Mouse (Mus musculus) adrenal gland, adult 2 months (tissue): ENCODE measurements around the gene Car12. TPM values are rescaled to one million over a fixed set of nuclear protein-coding genes. Genes with fewer than 3 reads are reported as not detected.

ENCODE experiments used
- DNase-seq: peaks from one replicate; pipeline ENCODE4 v3.0.0; 2021
- long read RNA-seq: library from polyadenylated mRNA; stranded (forward); transcript quantifications from one replicate; pipeline ENCODE4 v2.0.0, GENCODE M21; 2021
- polyA plus RNA-seq: library from polyadenylated mRNA; depleted of rRNA; stranded (reverse); fragments of >200 nt; gene quantifications from 2 replicates; pipeline ENCODE4 v1.2.3, GENCODE M21; 2012; rRNA removed
- total RNA-seq, 2 experiments: library from RNA; stranded (reverse); gene quantifications; 2 replicates each; pipeline ENCODE4 v1.2.3; 2021

Gene Car12
- total RNA-seq (under 1 TPM; 0.23 to 0.45 TPM), polyA plus RNA-seq (0.42 and 0.49 TPM in 2 replicates)
- long read RNA-seq = 0 reads

- no peak for DNase-seq
These were observed at the start of gene Car12 for GRCm38 (mm10) chr9:66713135-66714021. TSS of gene Car12 (plus strand) at chr9:66713686.

GRCm38 (mm10) chr9:66663764-66664163 is 49.7 kb upstream of the Car12 start:
- DNase-seq = no peak

DNA sequence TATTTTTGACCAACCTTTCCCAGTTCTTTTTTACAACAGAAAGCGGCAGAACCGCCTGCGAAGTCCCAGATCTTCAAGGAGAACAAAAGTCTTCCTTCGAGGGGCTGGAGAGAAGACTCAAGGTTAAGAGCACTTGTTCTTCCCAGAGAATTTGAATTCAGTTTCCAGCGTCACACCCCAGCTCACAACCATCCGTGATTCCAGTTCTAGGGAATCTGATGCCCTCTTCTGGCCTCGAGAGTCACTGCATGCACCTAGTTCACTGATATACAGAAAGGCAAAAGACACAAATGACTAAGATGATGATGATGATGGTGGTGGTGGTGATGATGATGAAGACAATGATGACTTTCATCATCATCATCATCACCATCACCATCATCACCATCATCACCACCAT is 48.9 kb upstream of the Car12 start:
- DNase-seq = no peak

DNA sequence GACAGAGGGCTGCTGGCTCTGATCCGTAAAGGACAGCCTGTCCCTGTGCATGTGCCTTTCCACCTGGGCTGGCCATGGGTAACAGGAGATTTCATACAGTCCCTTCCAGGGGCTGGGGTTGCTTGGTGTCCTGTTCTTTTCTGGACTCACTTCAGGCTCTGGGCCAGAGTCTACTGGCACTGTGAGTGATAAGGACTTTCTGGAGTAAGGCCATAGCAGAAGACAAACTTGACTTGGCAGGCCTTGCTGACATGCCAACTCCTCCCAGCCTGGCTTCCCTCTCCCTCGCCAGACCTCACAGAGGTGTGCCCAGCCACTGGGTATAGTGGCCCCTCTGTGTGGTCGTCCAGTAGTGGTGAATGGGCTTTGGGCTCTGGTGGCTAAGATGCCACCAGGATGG is 47.3 kb upstream of the Car12 start:
- peak; percentile 65 for DNase-seq

- DNase-seq = peak; percentile 3
These were observed 46.4 kb upstream of the Car12 start for GRCm38 (mm10) chr9:66667046-66667445.

DNA sequence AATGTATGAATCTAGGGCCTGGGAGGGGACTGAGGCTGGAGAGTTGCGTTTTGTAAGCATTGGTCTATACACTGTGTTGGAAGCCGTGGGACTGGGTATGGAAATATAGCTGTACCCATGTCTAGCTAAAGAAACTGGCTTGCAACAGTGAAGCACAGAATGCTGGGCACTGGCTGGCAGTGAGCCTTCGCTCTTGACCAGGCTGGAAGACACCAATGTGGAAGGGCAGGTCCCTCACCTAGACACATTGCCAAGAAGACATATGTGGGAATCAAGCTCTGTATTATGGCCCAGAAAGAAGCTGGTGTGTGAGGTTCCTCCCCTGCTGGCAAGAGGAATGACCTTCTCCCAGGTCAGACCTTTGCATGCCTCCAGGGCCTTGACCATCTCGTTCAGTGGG is 45.6 kb upstream of the Car12 start:
- DNase-seq = no peak

GRCm38 (mm10) chr9:66669561-66670078 is 43.9 kb upstream of the Car12 start:
- no peak for DNase-seq

GRCm38 (mm10) chr9:66673771-66674170 is 39.7 kb upstream of the Car12 start:
- DNase-seq = no peak

DNA sequence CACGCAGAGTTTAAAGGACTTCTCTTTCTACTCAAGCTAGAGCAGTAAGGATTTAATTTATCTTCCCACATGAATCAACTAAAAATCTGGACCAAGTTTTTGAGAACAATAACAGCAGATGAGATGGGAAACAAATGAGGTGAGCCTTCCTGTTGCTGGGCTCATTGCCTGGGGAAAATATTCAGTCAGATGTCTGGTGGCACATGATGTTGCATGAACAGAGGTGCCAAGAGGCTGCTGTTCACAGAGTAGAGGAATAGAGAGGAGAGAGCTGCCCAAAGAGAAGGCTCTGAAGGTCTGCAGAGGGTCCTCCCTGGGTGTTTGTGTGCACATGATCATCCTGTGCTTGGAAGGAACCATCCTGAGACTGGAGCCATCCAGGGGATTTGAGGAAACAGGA is 37.9 kb upstream of the Car12 start:
- no peak for DNase-seq

- no peak for DNase-seq
These were observed 33.4 kb upstream of the Car12 start for GRCm38 (mm10) chr9:66680102-66680501.

DNA sequence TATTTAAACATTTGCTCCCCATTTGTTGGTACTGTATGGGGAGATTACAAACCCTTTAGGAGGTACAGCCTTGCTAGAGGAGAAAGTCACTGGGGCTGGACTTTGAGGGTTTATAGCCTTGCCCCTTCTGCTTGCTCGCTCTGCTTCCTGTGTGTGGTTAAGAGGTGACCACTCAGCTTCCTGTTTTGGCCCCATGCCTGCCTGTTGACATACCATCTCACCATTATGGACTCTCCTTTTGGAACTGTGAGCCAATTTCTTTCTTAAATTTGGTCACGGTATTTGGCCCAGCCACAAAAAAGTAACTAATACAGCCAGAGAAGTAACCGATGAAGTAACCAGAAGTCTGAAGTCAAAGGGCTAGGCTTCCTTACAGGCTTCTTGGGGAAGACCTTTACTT is 30.7 kb upstream of the Car12 start:
- no peak for DNase-seq

GRCm38 (mm10) chr9:66685730-66686129 is 27.8 kb upstream of the Car12 start:
- no peak for DNase-seq

DNA sequence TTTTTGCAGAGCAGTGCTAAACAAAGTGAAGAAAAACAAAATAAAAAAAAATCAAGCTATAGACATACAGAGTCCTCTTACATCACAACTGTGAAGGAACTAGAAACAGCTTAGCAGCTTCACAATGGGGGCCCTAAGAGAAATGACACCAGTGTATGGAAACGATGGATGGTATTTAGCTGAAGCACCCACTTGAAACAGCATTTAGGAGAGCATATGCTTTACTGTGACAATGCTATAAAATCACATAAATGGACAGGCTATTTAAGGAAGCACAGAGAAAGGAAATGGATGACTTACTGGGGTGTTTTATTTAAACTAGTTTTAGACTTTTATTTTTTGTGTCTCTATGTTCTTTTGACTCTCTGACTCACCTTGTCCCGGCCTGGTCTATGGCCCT is 25.8 kb upstream of the Car12 start:
- no peak for DNase-seq

GRCm38 (mm10) chr9:66691683-66692305 is 21.7 kb upstream of the Car12 start:
- DNase-seq = no peak

DNA sequence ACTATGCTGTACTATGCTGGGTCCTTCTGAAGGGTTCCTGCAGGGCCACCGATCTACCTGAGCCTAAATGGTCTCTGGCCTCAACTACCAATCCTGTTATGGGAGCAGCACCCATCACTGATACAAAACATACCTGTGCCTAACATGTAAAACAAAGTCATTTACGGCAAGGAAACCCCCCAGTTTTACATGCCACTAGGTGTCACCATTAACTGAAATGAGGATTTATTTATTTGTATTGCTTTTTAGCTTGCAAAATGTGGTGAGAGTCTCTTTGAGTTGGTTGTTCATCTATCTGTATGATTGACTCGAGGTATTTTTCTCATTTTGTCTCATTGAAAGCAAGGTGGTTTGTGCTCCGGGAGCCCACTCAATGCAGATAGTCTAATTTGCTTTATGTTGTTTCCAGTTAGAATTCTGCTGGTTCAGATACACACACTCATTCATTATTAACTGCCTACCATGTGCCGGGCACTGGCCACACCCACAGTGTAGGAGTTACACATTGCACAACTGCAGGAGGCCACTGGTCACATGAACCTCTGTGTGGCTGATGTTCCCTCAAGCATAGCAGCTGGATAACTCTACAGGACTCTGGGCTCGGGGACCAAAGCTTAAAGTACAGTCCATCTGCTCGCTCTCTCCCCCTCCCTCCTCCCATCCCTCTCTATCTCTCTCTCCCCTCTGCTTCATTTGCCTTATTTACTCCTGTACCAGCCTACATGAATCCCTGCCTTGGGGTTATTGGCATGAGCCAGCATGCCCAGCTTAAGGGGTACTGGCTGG is 15.9 kb upstream of the Car12 start:
- peak; percentile 61 for DNase-seq

DNA sequence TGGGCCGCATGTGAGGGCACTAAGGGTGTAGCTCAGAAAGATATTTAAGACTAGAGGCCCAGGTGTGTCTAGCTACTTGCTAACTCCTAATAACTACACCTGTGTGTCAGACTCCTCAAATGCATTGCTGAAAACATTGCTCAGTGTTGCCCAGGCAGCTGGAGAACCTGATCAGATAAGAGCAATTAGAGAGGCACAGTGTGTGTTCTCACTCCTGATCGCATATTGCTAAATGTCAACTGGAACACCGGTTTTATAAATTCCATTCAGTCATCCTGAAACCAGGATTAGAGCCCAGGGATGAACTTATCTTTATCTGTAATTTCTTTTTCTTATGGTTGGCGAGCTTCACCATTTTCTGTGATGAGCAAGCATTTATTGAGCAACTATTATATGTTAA is 13.7 kb upstream of the Car12 start:
- DNase-seq = no peak

GRCm38 (mm10) chr9:66703002-66703401 is 10.5 kb upstream of the Car12 start:
- no peak for DNase-seq

- no peak for DNase-seq
These were observed 8.1 kb upstream of the Car12 start for GRCm38 (mm10) chr9:66705354-66705753.

GRCm38 (mm10) chr9:66705766-66706165 is 7.7 kb upstream of the Car12 start:
- DNase-seq = peak; percentile 81

DNA sequence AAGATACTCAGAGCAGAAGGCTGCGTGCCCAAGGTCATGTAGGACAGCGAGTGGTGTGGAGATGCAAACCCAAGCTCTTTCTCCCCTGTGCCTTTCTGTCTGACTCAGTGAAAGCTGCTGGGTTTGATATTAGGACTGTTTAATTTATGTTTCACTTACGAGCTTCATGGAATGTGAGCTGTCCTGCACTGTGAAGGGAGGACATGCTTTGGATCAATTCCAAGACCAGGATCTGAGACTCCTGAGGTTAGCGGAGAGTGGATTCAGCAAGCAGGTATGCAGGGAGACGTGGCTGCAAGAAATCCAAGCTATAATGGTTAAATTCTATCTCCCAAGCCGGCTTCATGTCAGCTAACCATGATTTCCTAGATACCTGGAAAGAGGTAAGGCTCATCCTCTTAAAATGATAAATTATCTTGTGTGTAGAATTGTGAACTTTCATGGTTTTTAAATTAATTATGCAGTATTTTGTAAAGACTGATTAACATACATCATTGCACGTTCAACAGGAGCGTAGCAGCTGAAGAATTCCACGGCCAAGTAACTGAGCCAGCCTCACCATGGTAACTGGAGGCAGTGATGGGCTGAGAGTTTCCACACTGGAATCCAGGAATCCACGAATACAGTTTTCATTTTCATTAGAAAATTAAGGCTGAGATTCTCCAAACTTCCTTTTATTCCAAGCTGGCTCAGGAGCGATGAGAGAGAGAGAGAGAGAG is 5.3 kb upstream of the Car12 start:
- peak; percentile 16 for DNase-seq

GRCm38 (mm10) chr9:66708816-66709555 is 4.5 kb upstream of the Car12 start:
- DNase-seq = peak; percentile 16
